Mouse (Mus musculus) cerebellum, adult (tissue): ENCODE measurements around the gene Apex2.

Experiments
- ATAC-seq: cut with Nextera tagmentation; 2 replicates; pipeline ENCODE4 v1.9.2; 2017; ENCODE audit warnings: mild to moderate bottlenecking, moderate library complexity, mixed read lengths; ENCODE audit not compliant: insufficient number of reproducible peaks, low FRiP score, low TSS enrichment

Apex2 gene

GRCm38 (mm10) chrX:150589696-150590095, at the start of gene Apex2:
TSS of gene Apex2 (minus strand) at chrX:150589868.
- no peak for ATAC-seq

- ATAC-seq = no peak
These were observed 46.8 kb upstream of the Apex2 start for GRCm38 (mm10) chrX:150636421-150636820.

- no peak for ATAC-seq
These were observed 9.2 kb upstream of the Apex2 start for GRCm38 (mm10) chrX:150598882-150599281.

GRCm38 (mm10) chrX:150595016-150595760, 5.5 kb upstream of the Apex2 start:
- ATAC-seq = no peak

- no peak for ATAC-seq
These were observed 4.5 kb upstream of the Apex2 start for GRCm38 (mm10) chrX:150594176-150594575.

GRCm38 (mm10) chrX:150593266-150594035, 3.8 kb upstream of the Apex2 start:
- no peak for ATAC-seq

GRCm38 (mm10) chrX:150588023-150588764, 1.5 kb downstream of the Apex2 start, which contains the start of gene Pfkfb1:
TSS of gene Pfkfb1 (plus strand) at chrX:150588229.
- ATAC-seq = peak; percentile 91

- ATAC-seq = no peak
These were observed 4.6 kb downstream of the Apex2 start for GRCm38 (mm10) chrX:150585116-150585515.

GRCm38 (mm10) chrX:150581921-150582320, 7.7 kb downstream of the Apex2 start:
- ATAC-seq = no peak

- ATAC-seq = no peak
These were observed 24.9 kb downstream of the Apex2 start for GRCm38 (mm10) chrX:150564644-150565357.

- ATAC-seq = no peak
These were observed 35.6 kb downstream of the Apex2 start for GRCm38 (mm10) chrX:150554032-150554431.

GRCm38 (mm10) chrX:150551986-150552385, 37.7 kb downstream of the Apex2 start:
- no peak for ATAC-seq

- no peak for ATAC-seq
These were observed 40.0 kb downstream of the Apex2 start for GRCm38 (mm10) chrX:150549639-150550038.

GRCm38 (mm10) chrX:150547239-150547638, 42.4 kb downstream of the Apex2 start, which contains the start of gene Alas2:
TSS of gene Alas2 (plus strand) at chrX:150547375.
- no peak for ATAC-seq

- no peak for ATAC-seq
These were observed 48.0 kb downstream of the Apex2 start for GRCm38 (mm10) chrX:150541684-150542083.

- no peak for ATAC-seq
These were observed 49.6 kb downstream of the Apex2 start for GRCm38 (mm10) chrX:150540111-150540510.

GRCm38 (mm10) chrX:150516477-150516876, 73.2 kb downstream of the Apex2 start:
- ATAC-seq = no peak

- ATAC-seq = no peak
These were observed 73.7 kb downstream of the Apex2 start for GRCm38 (mm10) chrX:150516015-150516414.

GRCm38 (mm10) chrX:150514127-150514526, 75.5 kb downstream of the Apex2 start:
- no peak for ATAC-seq

- ATAC-seq = no peak
These were observed 78.4 kb downstream of the Apex2 start for GRCm38 (mm10) chrX:150511274-150511673.
